Mouse (Mus musculus): ENCODE data around the gene Gtf2ird2.

Gtf2ird2 gene

DNA sequence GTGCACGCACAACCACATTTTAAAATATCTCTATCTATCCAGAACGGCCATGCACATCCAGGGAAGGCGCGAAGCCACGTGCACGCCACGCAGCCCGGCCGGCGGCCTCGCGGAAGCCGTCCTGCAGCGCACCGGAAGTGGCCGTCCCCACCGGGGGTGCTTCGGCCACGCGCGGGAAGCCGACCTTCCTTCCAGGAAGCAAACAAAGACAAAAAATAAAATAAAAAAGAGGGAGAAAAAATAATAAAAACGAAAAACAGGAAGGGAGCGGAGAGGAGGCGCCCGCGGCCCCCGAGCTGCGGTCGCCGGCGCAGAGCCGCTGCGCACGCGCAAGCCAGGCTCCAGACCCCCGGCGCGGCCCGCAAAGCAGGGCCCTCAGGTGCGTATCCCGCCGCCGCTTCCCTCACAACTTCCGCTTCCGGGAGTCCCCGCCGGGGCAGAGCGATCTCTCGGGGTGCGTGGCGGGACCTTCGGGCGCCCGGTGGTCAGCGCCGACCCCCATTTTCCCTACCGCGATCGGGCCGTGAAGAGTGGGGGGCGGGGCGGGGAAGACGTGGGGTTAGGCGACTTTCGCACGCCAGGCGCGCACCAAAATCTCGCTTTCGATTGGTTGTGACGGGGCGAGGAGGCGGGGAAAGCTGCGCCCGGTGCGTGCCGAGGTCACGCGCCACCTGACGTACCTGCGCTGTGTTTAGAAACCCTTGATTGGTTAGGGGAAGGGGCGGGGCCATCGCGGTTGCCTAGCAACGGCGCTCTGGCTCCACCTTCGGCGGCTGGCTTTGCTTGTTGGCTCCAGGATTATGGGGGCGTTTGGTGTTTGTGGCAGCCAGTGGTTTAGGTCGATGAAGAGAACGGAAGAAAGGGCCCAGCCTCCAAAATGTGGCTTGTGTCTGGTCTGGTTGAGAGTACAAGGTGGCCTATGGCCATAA is at the start of gene Gtf2ird2:
Gene Gtf2ird2, plus strand, starts transcription at position 140 of the 929 bp plus-strand sequence.
- peak; percentile 98 for DNase-seq (ENCODE audit: low spot score)

- DNase-seq (ENCODE audit: low spot score) = no peak
These were observed 47.8 kb upstream of the Gtf2ird2 start for GRCm38 (mm10) chr5:134136022-134136421.

- no peak for DNase-seq (ENCODE audit: low spot score)
These were observed 45.9 kb upstream of the Gtf2ird2 start for GRCm38 (mm10) chr5:134137933-134138332.

DNA sequence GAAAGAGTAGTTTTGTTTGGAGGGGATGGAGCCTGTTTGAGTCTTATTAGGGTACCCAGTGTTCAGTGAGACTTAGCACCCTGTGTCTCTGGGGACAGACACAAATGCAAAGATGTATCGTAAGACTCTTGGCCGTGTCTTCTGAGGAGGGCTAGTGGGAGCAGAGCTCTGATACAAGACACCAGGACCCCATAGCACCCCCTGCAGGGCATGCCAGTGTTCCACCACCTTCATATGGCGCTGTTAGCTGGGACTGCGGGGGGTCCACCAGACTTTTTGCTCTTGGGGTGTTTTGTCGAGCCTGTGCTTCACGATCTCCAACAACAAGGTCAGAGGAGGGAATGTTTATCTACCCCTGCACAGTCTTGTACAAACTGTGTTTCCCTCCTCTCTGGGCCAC is 44.4 kb upstream of the Gtf2ird2 start:
- no peak for DNase-seq (ENCODE audit: low spot score)

- no peak for DNase-seq (ENCODE audit: low spot score)
These were observed 42.6 kb upstream of the Gtf2ird2 start for GRCm38 (mm10) chr5:134141236-134141635.

- no peak for DNase-seq (ENCODE audit: low spot score)
These were observed 41.4 kb upstream of the Gtf2ird2 start for GRCm38 (mm10) chr5:134142381-134142780.

- DNase-seq (ENCODE audit: low spot score) = no peak
These were observed 38.8 kb upstream of the Gtf2ird2 start for GRCm38 (mm10) chr5:134144986-134145385.

GRCm38 (mm10) chr5:134147194-134147753 is 36.5 kb upstream of the Gtf2ird2 start:
- no peak for DNase-seq (ENCODE audit: low spot score)

DNA sequence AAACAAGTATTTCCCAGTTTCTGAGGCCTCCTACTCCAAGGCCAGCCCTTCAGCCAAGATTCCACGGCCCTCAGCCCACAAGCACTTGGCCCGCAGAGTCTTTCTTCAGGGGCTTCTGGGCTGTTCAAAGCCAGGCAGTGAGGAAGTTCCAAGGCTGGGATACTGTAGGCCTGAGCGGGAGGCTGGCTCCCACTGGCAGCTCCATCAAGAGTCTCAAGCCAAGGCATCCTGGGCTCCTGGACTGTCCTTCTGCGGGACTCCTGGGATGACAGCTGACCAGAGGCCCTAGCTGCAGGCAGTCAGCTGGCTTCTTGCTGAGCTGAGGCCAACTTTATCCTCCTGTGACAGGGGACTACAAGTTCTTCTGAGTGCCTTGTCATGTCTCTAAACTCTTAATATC is 35.7 kb upstream of the Gtf2ird2 start:
- DNase-seq (ENCODE audit: low spot score) = no peak

DNA sequence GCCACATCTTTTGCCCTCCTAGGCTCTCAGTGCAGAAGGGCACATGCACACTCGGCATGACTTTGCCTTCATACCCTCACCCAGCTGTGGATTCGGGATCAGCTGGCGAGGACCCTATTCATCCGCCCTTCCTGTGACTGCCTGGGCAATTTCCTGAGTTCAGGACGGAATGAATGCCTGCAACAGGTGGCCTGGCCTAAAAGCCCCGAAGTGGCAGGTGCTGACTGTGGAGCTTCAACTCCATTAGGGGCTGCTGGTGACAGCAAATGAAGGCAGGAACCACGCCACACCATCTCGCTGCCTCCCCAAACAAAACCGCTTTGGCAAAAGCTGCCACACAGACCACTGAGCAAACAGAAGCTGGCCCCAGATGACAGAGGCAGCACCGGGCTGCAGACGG is 31.9 kb upstream of the Gtf2ird2 start:
- DNase-seq (ENCODE audit: low spot score) = no peak

GRCm38 (mm10) chr5:134155916-134156466 is 27.8 kb upstream of the Gtf2ird2 start:
- DNase-seq (ENCODE audit: low spot score) = no peak

DNA sequence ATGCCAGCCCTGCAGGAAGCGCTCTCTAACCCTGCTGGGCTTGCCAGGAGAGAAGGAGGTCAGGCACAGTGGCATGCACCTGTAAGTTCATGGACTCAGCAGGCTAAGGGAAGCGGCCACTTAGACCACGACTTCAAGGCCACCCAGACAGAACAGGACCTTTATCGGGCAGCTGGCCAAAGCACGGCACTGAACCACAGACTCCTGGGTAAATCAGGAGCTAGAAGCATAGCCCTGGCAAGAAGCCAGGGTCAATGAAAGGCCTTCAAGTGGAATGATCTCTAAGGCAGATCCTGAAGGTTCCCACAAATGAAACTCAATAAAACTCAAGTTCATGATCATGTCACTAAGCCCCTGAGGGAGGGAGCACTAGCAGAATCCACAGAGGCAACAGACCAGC is 19.1 kb upstream of the Gtf2ird2 start:
- no peak for DNase-seq (ENCODE audit: low spot score)

GRCm38 (mm10) chr5:134166642-134167041 is 17.2 kb upstream of the Gtf2ird2 start:
- no peak for DNase-seq (ENCODE audit: low spot score)

DNA sequence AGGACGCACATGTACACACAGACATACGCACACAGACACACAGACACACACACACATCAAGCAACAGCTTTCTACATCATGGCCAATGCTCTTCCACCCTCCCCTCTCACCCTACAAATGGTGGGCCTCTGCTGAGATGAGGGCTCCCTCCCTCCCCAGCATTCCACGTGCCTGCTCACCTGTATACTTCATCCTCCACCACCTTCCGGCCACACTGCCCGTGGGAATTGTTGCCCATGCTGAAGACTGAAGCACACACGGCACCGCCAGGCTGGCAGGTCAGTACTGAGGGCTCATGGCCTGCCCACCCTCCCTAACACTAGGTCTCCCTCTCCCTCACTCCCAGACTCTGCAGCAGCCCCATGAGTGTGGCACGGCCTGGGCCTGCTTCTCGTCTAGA is 15.8 kb upstream of the Gtf2ird2 start:
- no peak for DNase-seq (ENCODE audit: low spot score)

DNA sequence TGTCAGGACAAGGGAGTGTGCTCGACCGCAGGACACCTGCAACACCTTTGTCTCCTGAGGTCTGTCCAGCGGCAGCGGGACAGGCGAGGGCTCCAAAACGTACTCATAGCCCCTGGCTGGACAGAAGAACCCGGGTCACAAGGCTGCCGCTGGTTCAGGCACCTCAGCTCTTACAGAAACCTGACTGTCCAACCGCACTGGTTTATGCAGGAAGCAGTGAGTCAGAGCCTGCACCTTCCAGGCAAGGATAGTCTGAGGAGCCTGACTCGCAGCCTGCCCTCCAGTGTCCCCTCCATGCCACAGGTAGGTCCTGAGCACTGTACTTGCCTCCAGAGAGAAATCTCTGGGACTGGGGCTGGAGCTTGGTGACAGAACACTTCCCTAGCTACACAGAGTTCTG is 14.6 kb upstream of the Gtf2ird2 start:
- DNase-seq (ENCODE audit: low spot score) = no peak

DNA sequence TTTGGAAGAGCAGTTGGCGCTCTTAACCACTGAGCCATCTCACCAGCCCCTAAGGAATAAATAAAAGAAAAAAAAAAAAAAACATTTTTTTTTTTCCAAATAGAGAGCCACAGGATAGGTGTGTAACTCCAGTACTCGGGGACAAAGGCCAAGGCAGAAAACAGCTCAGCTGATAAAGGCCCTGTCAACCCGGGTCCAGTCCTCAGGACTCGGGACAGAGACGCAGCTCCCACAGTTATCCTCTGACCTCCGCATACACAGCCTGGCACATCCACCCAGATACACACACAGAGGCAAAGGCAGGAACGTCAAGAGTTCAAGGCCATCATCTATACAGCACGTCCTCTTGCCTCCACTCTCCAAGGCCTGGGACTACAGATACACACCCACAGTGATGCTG is 13.7 kb upstream of the Gtf2ird2 start:
- no peak for DNase-seq (ENCODE audit: low spot score)

DNA sequence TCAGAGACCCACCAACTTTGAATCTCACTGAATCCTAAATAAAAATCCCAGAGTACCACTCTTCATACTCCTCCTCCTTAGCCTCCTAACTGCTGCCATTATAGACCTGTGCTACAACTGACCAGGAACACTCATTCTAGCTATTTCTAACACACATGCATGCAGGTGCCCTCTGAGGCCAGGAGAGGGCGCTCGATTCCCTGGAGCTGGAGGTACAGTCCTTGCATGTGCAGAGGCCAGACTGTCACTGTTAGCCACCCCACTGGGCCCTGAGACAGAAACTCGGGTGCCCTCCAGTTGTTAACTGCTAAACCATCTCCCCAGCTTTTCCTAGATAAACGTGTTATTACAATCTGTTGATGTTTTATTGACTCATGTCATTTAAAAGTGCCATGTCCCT is 10.6 kb upstream of the Gtf2ird2 start:
- no peak for DNase-seq (ENCODE audit: low spot score)

DNA sequence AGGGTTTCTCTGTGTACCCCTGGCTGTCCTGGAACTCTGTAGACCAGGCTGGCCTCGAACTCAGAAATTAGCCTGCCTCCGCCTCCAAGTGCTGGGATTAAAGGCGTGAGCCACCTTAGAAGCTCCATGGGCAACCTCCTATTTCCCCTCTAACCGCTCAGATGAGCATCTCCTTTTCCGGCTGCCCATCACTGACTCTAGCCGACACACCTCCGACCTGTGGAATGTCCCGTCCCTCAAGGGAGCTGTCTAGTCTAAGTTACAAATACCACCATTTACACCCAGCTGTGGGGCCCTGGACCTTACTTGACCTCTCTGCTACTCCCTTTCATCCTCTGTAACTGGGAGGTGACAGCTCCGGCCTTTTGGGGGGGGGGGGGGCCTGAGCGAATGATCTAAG is 8.1 kb upstream of the Gtf2ird2 start:
- DNase-seq (ENCODE audit: low spot score) = no peak

DNA sequence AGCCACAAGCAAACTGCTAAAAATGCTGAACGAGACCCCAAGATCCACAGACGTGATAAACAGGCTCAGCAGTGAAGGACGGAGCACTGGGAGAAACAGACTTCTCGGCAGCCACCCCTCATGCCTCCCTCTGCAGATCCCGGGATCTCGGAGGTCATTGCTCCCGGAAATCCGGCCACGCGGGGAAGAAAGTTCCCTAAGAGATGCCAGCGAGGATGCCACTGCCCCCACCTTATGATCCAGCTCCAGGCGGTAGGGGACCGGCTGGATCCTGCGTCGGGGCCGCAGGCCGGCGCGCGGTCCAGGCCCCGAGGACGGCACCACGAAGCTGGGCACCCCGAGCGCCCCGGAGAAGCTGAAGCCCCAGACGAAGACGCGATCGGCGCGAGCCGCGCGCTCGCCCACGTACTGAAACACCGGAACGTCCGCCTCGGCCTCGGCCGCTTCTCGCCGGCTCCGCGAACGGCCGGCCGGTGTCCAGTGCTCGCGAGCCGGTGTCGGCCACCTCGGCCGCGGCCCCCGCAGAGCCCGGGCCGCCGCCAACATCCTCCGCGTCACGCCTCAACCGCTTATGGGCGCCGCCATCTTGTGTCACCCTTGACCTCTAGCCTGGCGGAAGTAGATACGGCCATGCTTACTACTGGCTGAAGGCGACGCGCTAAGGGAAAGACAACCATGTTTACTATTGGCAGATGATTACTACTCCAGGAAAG is 7.5 kb upstream of the Gtf2ird2 start, which contains the start of gene Rcc1l:
Gene Rcc1l, minus strand, starts transcription at position 606 of the 713 bp plus-strand sequence.
- DNase-seq (ENCODE audit: low spot score) = peak; percentile 72

DNA sequence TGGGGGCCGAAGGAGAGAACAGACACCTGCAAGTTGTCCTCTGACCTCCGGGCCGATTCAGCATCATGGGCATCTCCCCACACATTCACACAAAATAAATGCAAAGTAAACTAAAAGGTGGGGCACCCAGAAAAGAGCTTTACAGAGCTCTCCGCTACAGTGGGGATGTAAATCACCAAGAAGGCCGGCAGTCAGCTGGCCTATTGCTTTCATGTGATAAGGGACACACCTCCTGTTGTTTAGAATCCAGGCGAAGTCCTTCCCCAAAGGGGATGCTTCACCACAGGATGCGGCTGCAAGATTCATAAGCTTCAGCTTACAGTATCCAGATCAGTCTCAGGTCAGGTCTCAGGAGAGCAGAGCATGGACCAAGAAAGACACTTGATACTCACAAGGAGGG is 5.3 kb upstream of the Gtf2ird2 start:
- DNase-seq (ENCODE audit: low spot score) = no peak

DNA sequence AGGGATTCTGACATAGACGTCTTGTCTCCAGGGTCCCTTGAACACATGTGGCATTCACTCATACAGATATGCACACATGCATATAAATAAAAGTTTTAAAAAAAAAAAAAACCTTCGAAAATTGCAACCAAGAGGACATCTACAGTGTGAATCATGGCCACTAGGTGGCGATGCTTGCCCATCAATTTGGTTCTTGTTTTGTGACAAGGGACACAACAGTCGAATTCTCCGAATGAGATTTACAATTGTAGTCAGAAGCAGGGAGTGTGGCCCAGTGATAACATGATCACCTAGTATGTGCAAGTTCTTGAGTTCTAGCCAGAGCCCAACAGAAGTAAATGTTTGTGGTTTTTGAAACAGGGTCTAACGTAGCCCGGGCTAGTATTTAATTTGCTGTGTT is 3.9 kb upstream of the Gtf2ird2 start:
- DNase-seq (ENCODE audit: low spot score) = peak; percentile 72

GRCm38 (mm10) chr5:134182172-134182571 is 1.6 kb upstream of the Gtf2ird2 start:
- DNase-seq (ENCODE audit: low spot score) = no peak

GRCm38 (mm10) chr5:134182735-134183134 is 1.1 kb upstream of the Gtf2ird2 start:
- DNase-seq (ENCODE audit: low spot score) = no peak

Measured in urinary bladder, postnatal 25 days (tissue).